ENCODE assay signal across 10 mouse cellular contexts in genomic region chr12:105008150-105008549, GRCm38 (mm10). TPM values are rescaled to one million over a fixed set of nuclear protein-coding genes. Genes with fewer than 3 reads are reported as not detected.
A peak's percentile ranks its signal among the peaks of the same experiment; 100 is the strongest.
DNase-seq lines count a peak whose midpoint lies in the region; ATAC-seq and TF ChIP-seq lines count a peak whose summit lies in the region.
"Had no signal": no experiment of that assay in that cellular context is flagged by ENCODE, and none has a peak within 500 bp of the region (broad histone marks: within the 10 kb centered on the region; RNA-seq: fewer than 3 reads in every experiment).

No protein-coding gene starts in this region.

- peaks cover 34% of the 10 kb centered on the region; the same call in 1 of the 2 replicates for H3K79me2 ChIP-seq in liver, adult 2 months (ENCODE audit: control insufficient read depth, insufficient read depth, low read length)
- peaks cover 20% of the 10 kb centered on the region for H3K79me2 ChIP-seq in MEL (ENCODE audit: control insufficient read depth, insufficient read depth, low read length, poor library complexity)

- TF ChIP-seq RAD21 in MEL (IDR thresholded peaks at IDR 0.05; ENCODE audit: low read depth, low read length), result no peak

- H3K4me2 ChIP-seq in liver, embryonic 14.5 days (ENCODE audit: low read depth), result peak overlapping the region; percentile 92

- no peaks in the 10 kb centered on the region for H3K9me3 ChIP-seq in MEL (replicated peaks; ENCODE audit: insufficient read depth, low read length)
- no peaks in the 10 kb centered on the region for H3K9me3 ChIP-seq in liver, embryonic 14.5 days (ENCODE audit: control insufficient read depth, low read length)

- no peak for TF ChIP-seq POLR2A in liver, adult 2 months (IDR thresholded peaks at IDR 0.05; ENCODE audit: extremely low read depth, insufficient read depth, low read length)
- no peak for TF ChIP-seq POLR2A in MEL (IDR thresholded peaks at IDR 0.05; ENCODE audit: control insufficient read depth in 1 of 2, insufficient read depth in 1 of 2, low read depth in 1 of 2, low read length in 2 of 2, poor library complexity in 1 of 2)

- H3K27ac ChIP-seq in gastrocnemius, adult 2 months, result peak overlapping the region; percentile 95
- peak overlapping the region; percentile 69 for H3K27ac ChIP-seq in liver, adult 2 months (replicated peaks; ENCODE audit: insufficient read depth, low read depth, low read length)
- peak overlapping the region; percentile 74; the same call in 1 of the 2 replicates for H3K27ac ChIP-seq in MEL (ENCODE audit: control insufficient read depth, low read depth, low read length)
- H3K27ac ChIP-seq in liver, embryonic 14.5 days, result no peak overlapping the region

- ATAC-seq in liver, embryonic 14.5 days (ENCODE audit: insufficient read depth), result no peak
- no peak for ATAC-seq in inflammation-experienced regulatory T-cells, adult 6 months

- H3K36me3 ChIP-seq in liver, adult 2 months (ENCODE audit: control insufficient read depth, insufficient read depth, low read length), result no peaks in the 10 kb centered on the region
- peaks cover 0 to 34% of the 10 kb centered on the region in 2 experiments; a peak in 2 of 4 replicates for H3K36me3 ChIP-seq in MEL (ENCODE audit: control insufficient read depth in 1 of 2, insufficient read depth in 2 of 2, low read length in 2 of 2)
- no peaks in the 10 kb centered on the region for H3K36me3 ChIP-seq in liver, embryonic 14.5 days (replicated peaks; ENCODE audit: control insufficient read depth, insufficient read depth, low read depth)

- H3K4me3 ChIP-seq in gastrocnemius, adult 2 months, result peak overlapping the region; percentile 93
- H3K4me3 ChIP-seq in liver, adult 2 months (ENCODE audit: insufficient read depth, low read depth, low read length), result no peak overlapping the region
- H3K4me3 ChIP-seq in MEL (ENCODE audit: control insufficient read depth in 1 of 2, insufficient read depth in 1 of 2, low read depth in 2 of 2, low read length in 2 of 2), result peak overlapping the region; percentile 86 to 93
- H3K4me3 ChIP-seq in liver, embryonic 14.5 days (ENCODE audit: insufficient read depth in 1 of 2, low read depth in 2 of 2, low read length in 2 of 2), result peak overlapping the region; percentile 61 to 81

- WGBS in liver, adult 2 months, result 61% methylated on average over 2 of the region's 2 CpGs
- WGBS in liver, embryonic 14.5 days (ENCODE audit: insufficient replicate concordance), result 65% methylated on average over 2 of the region's 2 CpGs

- intact Hi-C loops in gastrocnemius, adult 2 months (cut with DNase I), result loop anchor here (5.0 kb wide), 1 partner anchor 56 kb away; no protein-coding TSS in a partner anchor

- DNase-seq in gastrocnemius, adult 2 months, result no peak
- DNase-seq in gastrocnemius, postnatal 25 days, result no peak
- no peak for DNase-seq in liver, adult 2 months (ENCODE audit: extremely low read depth, low read depth, low spot score)
- DNase-seq in liver, result no peak
- DNase-seq in MEL (ENCODE audit: low read depth, low spot score), result no peak
- no peak for DNase-seq in liver, embryonic 14.5 days (ENCODE audit: low read depth in 3 of 3, low spot score in 3 of 3)
- DNase-seq in adipocyte (ENCODE audit: low spot score), result no peak
- DNase-seq: adrenal gland, adult 8-10 months; cerebellum, postnatal 25 days had no signal

- no peak for TF ChIP-seq CTCF in gastrocnemius, adult 2 months (IDR thresholded peaks at IDR 0.05)
- 0 out of 2 replicates have a peak, but pooled peaks have one; percentile 2 for TF ChIP-seq CTCF in liver, adult 2 months (IDR thresholded peaks at IDR 0.05; ENCODE audit: low read depth, low read length)
- TF ChIP-seq CTCF in MEL (IDR thresholded peaks at IDR 0.05 in 2 of 3, conservative IDR thresholded peaks at IDR 0.05 in 1 of 3; ENCODE audit: control insufficient read depth in 1 of 3, insufficient read depth in 1 of 3, low read depth in 2 of 3, low read length in 3 of 3, poor library complexity in 1 of 3, severe bottlenecking in 1 of 3), result no peak; a peak in 1 of 6 replicates
- peak; percentile 26; the same call in 1 of the 2 replicates for TF ChIP-seq CTCF in liver, embryonic 14.5 days (IDR thresholded peaks at IDR 0.05; ENCODE audit: low read depth)

- H3K9ac ChIP-seq in liver, adult 2 months (ENCODE audit: low read depth, low read length), result peak overlapping the region; percentile 66
- peak overlapping the region; percentile 92 for H3K9ac ChIP-seq in MEL (ENCODE audit: control insufficient read depth, low read depth, low read length, poor library complexity, severe bottlenecking)
- peak overlapping the region; percentile 0; the same call in 1 of the 2 replicates for H3K9ac ChIP-seq in liver, embryonic 14.5 days (replicated peaks)

- H3K27me3 ChIP-seq in liver, adult 2 months (ENCODE audit: control insufficient read depth, insufficient read depth, low read length), result no peaks in the 10 kb centered on the region
- H3K27me3 ChIP-seq in MEL (ENCODE audit: control insufficient read depth in 1 of 2, insufficient read depth in 2 of 2, low read length in 2 of 2), result no peaks in the 10 kb centered on the region
- no peaks in the 10 kb centered on the region for H3K27me3 ChIP-seq in liver, embryonic 14.5 days (ENCODE audit: control insufficient read depth, insufficient read depth, low read length)

- peaks cover 13% of the 10 kb centered on the region for H3K4me1 ChIP-seq in liver, adult 2 months (ENCODE audit: control insufficient read depth, insufficient read depth, low read length)
- peaks cover 16 to 45% of the 10 kb centered on the region in 2 experiments for H3K4me1 ChIP-seq in MEL (ENCODE audit: control insufficient read depth in 1 of 2, insufficient read depth in 2 of 2, low read length in 2 of 2)
- H3K4me1 ChIP-seq in liver, embryonic 14.5 days (replicated peaks; ENCODE audit: control insufficient read depth in 2 of 2, insufficient read depth in 2 of 2, low read length in 1 of 2), result peaks cover 49 to 61% of the 10 kb centered on the region in 2 experiments

- TF ChIP-seq EP300 in MEL (IDR thresholded peaks at IDR 0.05; ENCODE audit: low read depth in 1 of 2, low read length in 2 of 2), result no peak
- TF ChIP-seq EP300 in liver, embryonic 14.5 days (IDR thresholded peaks at IDR 0.05; ENCODE audit: low read depth), result no peak

TF ChIP-seq in MEL, 35 proteins besides CTCF, POLR2A, EP300 and RAD21:
- TF ChIP-seq UBTF (IDR thresholded peaks at IDR 0.05; ENCODE audit: borderline replicate concordance, insufficient read depth, low read depth, low read length), result no peak
- no peak for TF ChIP-seq TCF12 (IDR thresholded peaks at IDR 0.05; ENCODE audit: low read depth, low read length)
- no peak for TF ChIP-seq GATA1 (IDR thresholded peaks at IDR 0.05; ENCODE audit: low read depth, low read length)
- no peak for TF ChIP-seq E2F4 (IDR thresholded peaks at IDR 0.05; ENCODE audit: borderline replicate concordance, low read depth, low read length)
- no peak for TF ChIP-seq RCOR1 (IDR thresholded peaks at IDR 0.05; ENCODE audit: low read depth, low read length)
- TF ChIP-seq SMC3 (IDR thresholded peaks at IDR 0.05; ENCODE audit: low read depth, low read length), result no peak
- no peak for TF ChIP-seq ZNF384 (IDR thresholded peaks at IDR 0.05; ENCODE audit: low read depth, low read length)
- no peak for TF ChIP-seq MXI1 (IDR thresholded peaks at IDR 0.05; ENCODE audit: low read depth, low read length)
- TF ChIP-seq GABPA (IDR thresholded peaks at IDR 0.05; ENCODE audit: low read depth, low read length), result no peak

RNA-seq across cellular contexts. Expression of gene Syne3, which starts 1.5 kb away (rescaled TPM):
- 1 to 10 TPM; 4.1 to 4.7 TPM for total RNA-seq in gastrocnemius, adult 2 months (2021)
- 1 to 10 TPM; 3.2 to 4.6 TPM for total RNA-seq in gastrocnemius, postnatal 25 days (2021)
- 3.8 and 4.8 TPM in 2 replicates for total RNA-seq in liver, adult 2 months (2014; rRNA removed)
- 0.81 and 1.6 TPM in 2 replicates for polyA plus RNA-seq in liver, adult 2 months (2012; rRNA removed)
- total RNA-seq in MEL (2012; rRNA removed), result 4.9 and 7.9 TPM in 2 replicates
- 10 to 100 TPM in 1 of 2 experiments, not detected in 1; 10.7 TPM for polyA plus RNA-seq in MEL (2012; ENCODE audit: insufficient read depth in 1 of 2, insufficient read length in 2 of 2, low read depth in 1 of 2, low replicate concordance in 2 of 2, missing spikeins in 1 of 2)
- polyA plus RNA-seq in liver, embryonic 14.5 days (2012; rRNA removed), result 1.7 and 2.2 TPM in 2 replicates
- polyA plus RNA-seq in liver, embryonic 14.5 days (2014; fragmentation: Nextera tagmentation; extraction: Ambion mirVana), result 1.6 and 1.7 TPM in 2 replicates
- 1 to 10 TPM; 2.2 to 5.4 (median 3.0) TPM for polyA plus RNA-seq in inflammation-experienced regulatory T-cells, adult 6 months (2017; shearing (Covaris generic))

RNA-seq across cellular contexts. Expression of gene Glrx5, which starts 24.3 kb away (rescaled TPM):
- 10 to 100 TPM; 57.2 to 72.1 TPM for total RNA-seq in gastrocnemius, adult 2 months (2021)
- total RNA-seq in gastrocnemius, postnatal 25 days (2021), result 10 to 100 TPM; 63.5 to 64.9 TPM
- total RNA-seq in liver, adult 2 months (2014; rRNA removed), result 43.0 and 45.5 TPM in 2 replicates
- 144 and 157 TPM in 2 replicates for polyA plus RNA-seq in liver, adult 2 months (2012; rRNA removed)
- total RNA-seq in MEL (2012; rRNA removed), result 95.8 and 108 TPM in 2 replicates
- 100 to 1,000 TPM in 1 of 2 experiments, not detected in 1; 291 TPM for polyA plus RNA-seq in MEL (2012; ENCODE audit: insufficient read depth in 1 of 2, insufficient read length in 2 of 2, low read depth in 1 of 2, low replicate concordance in 2 of 2, missing spikeins in 1 of 2)
- 93.7 and 238 TPM in 2 replicates for polyA plus RNA-seq in liver, embryonic 14.5 days (2012; rRNA removed)
- polyA plus RNA-seq in liver, embryonic 14.5 days (2014; fragmentation: Nextera tagmentation; extraction: Ambion mirVana), result 622 and 681 TPM in 2 replicates
- 1 to 10 TPM; 4.0 to 6.9 (median 6.6) TPM for polyA plus RNA-seq in inflammation-experienced regulatory T-cells, adult 6 months (2017; shearing (Covaris generic))

Comparison
In these comparisons a context has a peak if more than half of its experiments do, and no peak if none do; other contexts are left out.
1. CTCF ChIP-seq: peak in liver, adult 2 months (single experiment) and liver, embryonic 14.5 days (single experiment); none in gastrocnemius, adult 2 months (single experiment) and MEL (0 of 3).
2. H3K9ac ChIP-seq: peak in every context shown above with its lines; median percentile 92 in MEL; 66 in liver, adult 2 months; 0 in liver, embryonic 14.5 days.